Mouse (Mus musculus) E14TG2a.4 (cell line): ENCODE results near the gene Atl3.

Experiments
- CTCF ChIP-seq: conservative IDR thresholded peaks from 2 replicates; pipeline ENCODE4 v1.5.1; 2014; ENCODE audit warnings: low read length
- NANOG ChIP-seq: IDR thresholded peaks from 2 replicates; pipeline ENCODE4 v1.6.1; 2014; ENCODE audit warnings: borderline replicate concordance, low read length, mixed read lengths

GRCm38 (mm10) chr19:7522856-7523255, 29.0 kb downstream of the Atl3 start:
- no peak for TF ChIP-seq CTCF
- no peak for TF ChIP-seq NANOG
